Mouse (Mus musculus) R1 (cell line): Measurements from ENCODE around the gene Leprot.

ENCODE experiments used
- DNase-seq: peaks from one replicate; pipeline ENCODE4 v3.0.0-alpha.2; 2018; ENCODE audit warnings: low read depth, low spot score

Gene Leprot

DNA sequence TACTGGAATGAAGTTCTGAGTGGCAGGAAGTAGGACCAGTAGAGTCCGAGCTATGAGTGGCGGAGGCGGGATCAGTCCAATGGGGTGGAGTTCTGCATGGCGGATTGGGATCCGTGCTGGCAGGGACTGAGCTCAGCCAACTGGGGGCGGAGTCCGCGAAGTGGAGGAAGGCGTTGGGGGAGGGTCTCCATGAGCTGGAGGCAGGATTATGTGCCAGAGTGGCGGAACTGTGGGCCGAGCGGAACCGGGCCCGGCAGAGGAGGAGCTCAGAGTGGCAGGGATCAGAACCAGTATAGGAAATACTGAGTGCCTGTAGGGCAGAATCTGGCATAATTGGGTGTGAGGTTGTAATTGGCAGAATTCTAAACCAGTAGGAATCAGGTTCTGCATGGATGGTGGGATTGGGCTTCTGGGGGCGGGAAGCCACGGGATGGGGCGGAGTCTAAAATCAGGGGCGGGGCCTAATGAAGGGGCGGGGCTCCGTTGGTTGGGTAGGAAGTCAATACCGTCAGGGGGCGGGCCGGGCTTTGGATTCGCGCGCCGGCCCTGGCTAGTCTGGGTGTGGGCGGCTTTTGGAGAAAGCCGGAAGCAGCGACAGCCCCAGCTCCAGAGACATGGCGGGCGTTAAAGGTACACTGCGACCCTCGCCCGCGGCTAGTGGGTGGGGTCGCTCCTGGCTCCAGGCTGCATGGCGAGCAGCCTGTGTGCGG is at the start of gene Leprot:
Gene Leprot (plus strand): TSS at position 523 of the 710 bp plus-strand sequence.
- DNase-seq, result peak; percentile 99

DNA sequence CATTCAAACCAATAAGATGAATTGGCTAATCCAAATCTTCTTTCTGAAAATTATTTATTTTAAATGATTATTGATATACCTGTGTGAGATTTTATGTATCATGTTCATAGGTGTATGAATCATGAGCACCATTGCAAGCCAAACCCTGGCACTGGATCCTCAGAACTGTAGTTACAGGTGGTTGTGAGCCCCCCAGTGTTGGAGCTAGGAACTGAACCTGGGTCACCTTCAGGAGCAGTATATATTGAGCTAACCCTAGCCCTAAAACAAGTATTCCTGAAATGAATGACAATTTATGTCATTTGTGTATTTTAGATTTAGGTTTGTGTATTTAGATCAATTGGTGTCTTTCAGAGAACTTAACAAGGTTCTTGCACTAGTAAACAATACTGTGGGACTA is 45.8 kb upstream of the Leprot start:
- DNase-seq, result peak; percentile 59

DNA sequence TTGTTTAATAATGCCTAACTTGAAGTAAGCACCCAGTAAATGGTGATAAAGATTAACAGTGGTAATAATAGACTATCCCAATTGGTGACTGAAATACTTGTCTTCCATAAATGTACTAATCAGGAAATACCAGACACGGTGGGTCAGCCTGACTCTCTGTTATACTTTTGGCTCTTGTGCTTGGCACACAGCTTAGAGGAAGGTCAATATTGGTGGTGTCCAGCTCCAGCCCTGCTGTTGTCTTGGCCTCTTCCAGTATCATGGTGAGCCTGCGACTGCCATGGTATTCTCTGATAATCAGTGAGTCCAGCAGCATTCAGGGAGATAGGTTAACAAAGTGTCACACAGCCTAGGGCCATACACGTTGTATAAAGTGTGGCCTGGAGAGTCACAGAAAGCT is 43.9 kb upstream of the Leprot start:
- DNase-seq, result no peak

DNA sequence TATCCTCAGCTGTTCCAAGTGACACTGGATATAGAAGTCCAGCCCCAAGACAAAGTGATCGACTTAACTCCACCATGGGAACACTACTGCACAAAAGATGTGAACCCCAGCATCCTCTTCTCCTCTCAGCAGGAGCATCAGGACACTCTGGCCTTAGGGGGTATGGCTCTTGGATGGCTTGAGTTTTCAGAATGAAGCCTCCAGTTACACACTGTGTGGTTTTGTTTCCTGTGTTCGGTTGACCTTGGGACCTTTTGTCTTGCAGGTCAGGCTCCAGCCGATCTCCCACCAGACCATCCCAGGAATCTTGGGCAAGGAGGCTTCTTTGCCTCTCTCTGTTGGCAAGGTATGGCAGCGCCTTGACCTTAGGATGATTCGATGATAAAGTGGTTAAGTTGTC is 31.0 kb upstream of the Leprot start:
- DNase-seq, result peak; percentile 73

DNA sequence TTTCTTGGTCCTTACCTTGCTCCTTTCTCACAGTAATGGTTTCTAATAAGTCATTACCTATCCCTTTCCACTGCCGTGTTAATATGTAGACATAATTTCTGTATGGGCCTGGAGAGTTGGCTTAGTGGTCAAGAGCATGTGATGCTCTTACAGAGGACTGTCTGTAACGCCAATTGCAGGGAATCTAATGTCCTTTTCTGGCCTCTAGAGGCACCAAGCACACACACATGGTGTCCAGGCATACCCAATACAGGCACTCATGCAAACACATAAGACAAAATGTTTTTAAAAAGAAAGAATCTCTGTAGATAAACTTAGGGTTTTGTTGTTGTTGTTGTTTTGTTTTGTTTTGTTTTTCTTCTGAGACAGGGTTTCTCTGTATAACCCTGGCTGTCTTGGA is 29.8 kb upstream of the Leprot start:
- DNase-seq, result no peak

DNA sequence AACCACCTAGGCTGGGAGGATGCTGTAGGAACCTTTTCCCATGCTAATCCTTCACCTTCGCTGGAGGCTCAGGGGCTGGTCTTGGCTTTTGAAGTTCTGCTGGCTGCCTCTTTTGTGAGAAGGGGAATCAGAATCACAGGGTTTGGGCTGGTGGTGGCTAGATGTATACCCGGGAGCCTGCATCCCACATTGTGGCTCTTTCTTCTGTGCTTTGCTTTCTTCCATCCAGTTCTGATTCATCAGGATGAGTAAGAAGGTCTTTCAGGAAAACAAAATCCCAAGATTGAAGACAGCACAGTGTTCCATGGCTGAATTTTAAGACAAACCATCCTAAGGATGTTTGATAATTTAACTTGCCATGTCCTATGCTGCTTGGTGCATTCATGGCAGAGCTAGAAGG is 27.3 kb upstream of the Leprot start:
- DNase-seq, result no peak

DNA sequence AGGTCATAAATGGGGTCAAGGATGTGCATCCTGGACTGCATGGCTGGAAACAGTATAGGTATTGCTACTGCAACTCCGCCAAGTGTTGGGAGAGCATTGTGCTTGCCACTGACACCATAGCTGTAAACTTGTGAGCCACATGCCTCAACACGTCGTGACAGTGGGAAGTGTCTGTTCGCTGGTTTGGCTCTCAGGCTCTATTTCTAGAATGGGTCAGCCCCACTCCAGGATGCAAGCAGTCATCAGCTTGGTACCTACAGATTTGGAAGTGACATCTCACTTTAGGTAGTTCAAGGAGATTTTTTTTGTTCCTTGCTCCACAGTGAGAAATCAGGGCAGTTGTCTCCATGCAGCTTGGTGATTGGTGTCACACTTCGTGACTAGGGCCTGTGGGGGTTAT is 26.3 kb upstream of the Leprot start:
- DNase-seq, result no peak

DNA sequence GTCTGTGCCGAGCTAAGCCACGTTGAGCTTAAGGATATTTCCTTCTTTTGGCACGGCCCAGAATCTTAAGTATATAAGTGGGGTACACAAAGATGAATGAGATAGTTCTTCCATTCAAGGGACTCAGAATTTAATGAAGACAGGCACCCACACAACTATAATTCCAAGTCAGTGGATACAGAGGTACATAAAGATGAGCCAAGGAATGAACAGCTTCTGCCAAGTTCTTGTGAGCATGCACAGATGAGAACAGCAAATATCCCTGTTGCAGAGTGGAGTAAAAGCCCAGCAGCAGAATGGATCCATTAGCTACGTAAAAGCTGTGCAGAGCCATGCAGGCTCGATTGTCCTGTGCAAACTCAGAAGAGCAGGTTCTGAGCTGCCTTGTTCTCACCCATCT is 22.2 kb upstream of the Leprot start:
- no peak for DNase-seq

DNA sequence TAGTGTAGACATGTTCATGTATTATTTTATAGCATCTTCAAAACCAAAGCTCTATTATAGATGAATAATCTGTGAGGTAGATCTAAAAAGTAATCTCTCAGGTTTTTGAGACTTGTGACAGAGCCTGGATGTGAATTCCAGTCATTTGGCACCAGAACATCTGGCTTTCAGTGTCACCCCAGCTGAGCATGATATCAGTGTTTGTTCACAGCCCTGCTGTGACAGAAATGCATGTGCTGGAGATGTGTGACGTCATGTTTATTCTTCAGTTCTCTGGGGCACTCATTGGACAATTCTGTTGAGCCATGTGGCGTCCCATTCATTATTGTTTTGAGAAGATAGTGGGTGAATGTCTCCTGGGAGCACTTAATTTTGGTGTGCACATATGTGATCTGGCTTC is 11.9 kb upstream of the Leprot start:
- no peak for DNase-seq

DNA sequence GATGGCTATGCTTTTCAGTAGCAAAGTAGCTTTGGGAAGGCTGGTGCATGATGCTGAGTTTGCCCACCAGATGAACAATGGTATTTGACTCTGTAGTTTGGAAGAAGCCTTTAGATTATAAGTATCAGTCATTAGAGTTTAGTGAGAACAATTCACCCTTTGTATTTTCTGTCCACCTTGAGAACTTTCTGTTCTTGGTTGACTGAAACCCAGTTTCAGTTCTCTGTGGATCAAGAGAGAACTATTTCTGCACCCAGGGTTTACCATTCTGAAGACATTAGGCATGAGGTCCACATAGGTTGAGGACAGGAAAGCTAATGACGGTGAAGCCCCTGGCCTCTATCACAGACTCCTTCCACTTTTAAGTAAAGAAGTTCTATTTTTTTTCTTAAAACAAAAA is 10.0 kb upstream of the Leprot start:
- DNase-seq, result no peak

DNA sequence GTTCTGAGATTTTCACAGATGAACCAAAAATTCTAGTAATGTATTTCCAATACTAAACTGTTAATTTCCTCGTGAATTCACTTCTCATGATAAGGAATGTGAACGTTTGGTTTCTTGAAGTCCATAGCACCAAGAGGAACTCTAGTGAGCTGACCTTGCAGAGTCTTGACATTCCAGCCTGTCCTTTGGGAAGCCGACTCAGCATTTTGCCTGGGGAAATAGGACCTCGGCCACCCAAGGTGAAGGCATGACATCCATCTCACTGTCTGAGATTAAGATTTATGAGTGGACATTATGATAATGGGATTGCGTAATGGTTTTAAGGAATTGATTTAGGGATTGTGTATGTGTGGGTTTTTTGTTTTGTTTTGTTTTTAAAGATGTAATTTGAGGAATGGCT is 6.9 kb upstream of the Leprot start:
- DNase-seq, result no peak

DNA sequence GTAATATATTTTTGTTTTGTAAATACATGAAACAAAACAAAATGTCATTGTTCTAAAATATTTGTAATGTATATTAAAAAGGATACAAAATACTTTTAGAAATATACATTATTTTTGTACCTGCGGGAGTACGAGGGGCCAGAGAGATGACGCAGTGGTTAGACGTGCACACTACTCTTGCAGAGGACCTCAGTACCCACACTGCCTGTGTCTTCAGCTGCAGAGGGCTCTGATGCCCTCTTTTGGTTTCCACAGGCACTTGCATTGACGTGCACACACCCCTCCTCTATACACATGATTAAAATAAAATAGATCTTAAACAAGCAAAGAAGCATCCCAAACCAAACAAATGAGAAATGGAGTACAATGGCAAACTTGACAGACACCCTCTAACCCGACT is 4.8 kb upstream of the Leprot start:
- no peak for DNase-seq

DNA sequence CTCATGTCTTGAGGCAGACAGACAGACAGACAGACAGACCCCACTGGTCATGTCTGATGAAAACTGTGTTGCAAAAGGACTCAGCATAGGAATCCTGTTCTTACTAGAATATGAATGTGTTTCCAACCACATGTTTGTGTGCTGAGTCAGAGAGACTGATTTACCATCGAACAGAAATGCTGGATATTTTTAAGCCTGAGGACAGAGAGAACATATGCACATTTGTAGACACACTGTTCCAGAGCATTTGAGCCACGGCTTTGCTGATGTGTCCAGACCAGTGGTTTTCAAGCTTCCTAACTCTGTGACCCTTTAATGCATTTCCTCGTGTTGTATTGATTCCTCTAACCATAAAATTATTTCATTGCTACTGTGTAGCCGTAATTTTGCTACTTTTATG is 4.3 kb upstream of the Leprot start:
- no peak for DNase-seq

DNA sequence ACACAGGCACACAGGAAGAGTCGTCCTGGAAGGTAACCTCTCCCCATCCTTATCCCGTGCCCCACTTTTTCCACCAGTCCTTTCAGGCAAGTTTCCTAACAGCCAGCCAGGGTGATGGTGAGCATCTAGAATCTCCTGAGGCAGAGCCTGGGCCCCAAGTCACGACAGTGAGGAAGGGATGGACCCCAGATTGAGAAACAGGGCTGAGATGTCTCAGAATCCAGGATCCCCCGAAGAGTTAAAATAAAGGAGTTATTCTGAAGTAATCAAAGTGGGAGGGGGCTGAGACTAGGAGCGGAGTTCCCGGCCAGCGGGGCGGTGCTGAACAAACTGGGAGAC is 692 bp upstream of the Leprot start:
- no peak for DNase-seq

DNA sequence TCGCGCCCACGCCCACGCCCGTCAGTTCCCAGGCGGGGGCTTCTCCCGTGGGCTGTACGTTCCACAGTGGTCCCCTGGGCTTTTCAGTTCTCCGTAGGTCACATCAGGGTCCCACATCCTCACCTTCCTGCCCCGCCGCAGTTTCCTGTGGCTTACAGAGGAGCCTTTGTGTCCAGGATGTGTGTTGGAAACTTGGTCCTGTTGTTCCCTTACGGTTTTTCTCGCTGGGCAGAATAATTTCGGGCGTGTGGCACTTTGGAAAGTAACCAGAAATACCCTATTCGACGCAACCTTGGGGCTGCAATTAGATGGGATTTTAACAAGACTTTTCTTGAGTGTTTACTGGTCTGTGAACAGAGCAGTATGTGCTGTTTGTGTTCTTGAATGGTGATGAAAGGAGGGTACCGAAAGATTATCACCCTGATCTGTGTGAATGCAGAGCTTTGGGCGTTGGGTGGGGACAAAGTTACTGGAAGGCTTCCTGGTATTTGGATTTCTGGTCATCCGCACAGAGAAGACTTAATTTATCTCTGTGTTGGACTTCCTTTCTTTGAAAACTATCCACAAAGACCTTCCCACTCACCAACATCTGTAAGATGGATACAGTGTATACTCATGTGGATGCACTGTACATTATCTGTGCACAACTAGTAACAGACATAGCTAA is 591 bp downstream of the Leprot start:
- DNase-seq, result no peak

DNA sequence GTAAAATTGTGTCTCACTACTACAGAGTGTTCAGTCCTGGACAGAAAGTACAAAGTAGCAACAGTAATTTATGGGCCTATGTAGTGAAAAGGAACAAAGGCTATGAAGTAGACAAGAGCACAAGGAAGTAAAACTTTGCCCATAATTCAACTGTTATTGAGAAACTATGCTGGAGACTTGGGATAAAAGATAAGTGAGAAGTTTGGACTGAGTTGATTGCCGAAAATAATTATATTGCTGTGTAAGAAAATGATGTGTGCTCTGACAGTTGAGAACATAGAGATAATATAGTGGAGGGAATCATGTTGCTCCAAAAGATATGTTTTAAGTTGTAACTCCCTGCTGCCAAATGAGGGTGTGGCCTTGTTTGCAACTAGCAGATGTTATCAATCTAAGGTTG is 1.2 kb downstream of the Leprot start:
- DNase-seq, result no peak

DNA sequence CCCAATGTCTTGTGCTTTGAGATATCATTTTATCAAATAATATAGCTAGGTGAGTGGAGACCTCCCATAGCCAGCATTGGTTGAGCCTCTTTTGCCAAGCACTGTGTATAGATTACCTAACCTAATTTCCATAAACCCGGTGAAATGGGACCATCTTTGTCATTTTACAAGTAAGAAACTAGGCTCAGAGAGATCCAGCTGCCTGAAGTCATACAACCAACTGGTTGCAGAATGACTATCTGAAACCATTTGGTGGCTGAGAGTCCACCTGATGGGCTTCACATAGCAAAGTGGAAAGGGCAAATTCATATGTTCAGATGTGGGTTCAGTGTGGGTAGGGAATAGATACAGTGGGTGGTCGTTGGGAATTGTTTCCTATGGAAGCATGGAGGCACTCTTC is 3.4 kb downstream of the Leprot start:
- DNase-seq, result no peak

DNA sequence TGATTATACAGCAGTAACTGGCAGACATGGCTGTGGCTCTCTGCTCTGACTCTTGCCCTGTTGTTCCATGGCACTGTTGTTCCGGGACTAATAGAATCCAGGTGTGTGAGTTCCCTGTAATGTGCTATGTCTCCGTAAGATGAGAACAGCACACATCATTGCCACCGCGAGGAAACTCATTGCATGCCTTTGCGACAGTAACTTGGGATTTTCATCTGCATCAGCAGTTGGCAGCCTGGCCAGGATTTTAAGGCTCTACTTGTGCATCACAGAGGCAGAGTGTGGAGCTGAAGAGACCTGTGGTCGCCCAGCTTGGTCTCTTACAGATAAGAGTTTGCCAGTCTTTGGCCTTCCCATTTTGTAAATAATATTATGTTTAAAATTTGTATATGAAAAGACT is 6.7 kb downstream of the Leprot start:
- no peak for DNase-seq

DNA sequence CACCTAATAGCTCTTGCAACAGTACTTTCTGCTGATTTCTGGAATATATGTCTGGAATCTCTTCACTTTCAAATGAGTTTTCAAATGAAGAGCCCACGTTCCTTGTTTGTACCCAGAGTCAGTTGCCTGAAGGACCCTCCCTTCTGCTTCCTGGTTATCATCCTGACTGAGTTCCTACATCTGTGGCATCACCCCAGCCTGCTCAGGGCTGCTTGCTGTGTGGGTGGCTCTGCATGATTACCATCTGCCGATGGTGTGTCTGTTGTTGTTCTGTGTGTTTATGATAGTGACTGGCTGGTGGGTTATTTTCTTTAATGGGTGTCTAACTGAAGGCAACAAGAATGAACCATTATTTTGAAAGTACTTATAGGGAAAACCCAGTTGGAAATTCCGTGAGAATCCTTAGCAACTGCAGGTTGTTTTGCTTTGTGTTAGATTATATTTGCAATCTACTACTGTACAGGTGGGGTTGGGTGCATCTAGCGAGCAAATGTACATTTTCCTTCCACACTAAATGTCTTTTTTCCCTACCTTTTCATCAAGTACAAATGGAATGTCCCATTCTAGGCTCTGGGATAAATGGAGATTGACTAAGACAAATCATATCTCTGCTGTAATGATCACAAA is 7.4 kb downstream of the Leprot start:
- no peak for DNase-seq

DNA sequence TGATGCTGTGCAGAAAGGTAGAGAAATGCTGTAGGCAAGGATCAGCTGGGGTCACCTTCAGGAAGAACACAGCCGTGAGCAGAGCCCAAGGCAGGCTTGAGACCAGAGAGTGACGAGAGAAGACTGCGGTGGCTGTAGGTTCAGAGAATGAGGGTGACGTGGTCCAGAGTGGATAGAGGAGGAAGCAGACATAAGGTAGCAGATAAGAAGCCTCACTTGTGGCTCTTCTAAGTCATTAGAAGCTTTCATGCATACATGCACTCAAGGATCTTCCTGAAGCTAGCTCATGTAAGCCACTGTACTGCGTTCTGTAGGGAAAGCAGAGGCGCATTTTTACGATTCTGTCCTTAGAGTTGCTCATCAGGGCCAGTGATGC is 7.9 kb downstream of the Leprot start:
- DNase-seq, result no peak

DNA sequence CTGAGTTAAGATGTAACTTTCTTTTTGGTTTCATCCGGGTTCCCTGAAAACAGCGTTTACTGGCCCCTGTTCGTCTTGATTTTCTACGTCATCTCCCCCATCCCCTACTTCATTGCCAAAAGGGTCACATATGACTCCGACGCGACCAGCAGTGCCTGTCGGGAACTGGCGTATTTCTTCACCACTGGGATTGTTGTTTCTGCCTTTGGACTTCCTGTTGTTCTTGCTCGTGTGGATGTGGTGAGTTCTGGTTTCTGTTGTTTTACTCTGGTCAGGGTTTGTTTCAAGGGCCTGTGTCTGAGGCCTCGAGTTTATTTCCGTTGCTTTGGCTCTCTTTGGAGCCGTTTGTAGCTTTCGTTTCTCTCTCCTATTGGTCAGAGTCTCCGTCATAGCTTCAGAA is 8.5 kb downstream of the Leprot start:
- no peak for DNase-seq

DNA sequence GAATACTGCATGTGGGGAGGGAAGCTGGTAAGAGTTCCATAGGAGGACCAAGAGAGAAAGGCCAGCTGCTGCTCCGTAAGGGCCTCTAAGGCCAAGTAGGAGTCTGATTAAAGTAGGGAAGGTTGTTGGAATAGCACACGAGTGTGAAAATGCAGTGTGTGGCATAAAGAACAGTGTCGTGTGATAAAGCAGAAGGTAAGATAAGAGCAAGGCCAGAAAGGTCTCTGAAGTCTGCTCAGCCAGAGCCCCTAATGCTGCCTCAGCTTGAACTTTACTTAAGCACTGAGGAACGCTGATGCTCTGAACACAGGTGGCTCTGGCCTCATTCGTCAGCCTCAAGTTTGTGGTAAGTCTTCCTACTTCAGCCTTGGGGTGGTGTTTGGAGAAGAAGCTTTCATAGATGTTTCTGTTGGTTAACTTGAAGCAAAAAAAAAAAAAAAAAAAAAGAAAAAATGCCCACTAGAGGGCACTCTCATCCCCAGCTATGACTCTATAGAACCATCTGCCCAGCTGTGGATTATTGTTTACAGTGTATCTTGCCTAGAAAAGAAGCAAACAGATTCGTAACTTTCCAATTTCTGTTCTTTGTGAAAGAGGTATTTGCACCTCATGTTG is 9.5 kb downstream of the Leprot start:
- DNase-seq, result peak; percentile 46

DNA sequence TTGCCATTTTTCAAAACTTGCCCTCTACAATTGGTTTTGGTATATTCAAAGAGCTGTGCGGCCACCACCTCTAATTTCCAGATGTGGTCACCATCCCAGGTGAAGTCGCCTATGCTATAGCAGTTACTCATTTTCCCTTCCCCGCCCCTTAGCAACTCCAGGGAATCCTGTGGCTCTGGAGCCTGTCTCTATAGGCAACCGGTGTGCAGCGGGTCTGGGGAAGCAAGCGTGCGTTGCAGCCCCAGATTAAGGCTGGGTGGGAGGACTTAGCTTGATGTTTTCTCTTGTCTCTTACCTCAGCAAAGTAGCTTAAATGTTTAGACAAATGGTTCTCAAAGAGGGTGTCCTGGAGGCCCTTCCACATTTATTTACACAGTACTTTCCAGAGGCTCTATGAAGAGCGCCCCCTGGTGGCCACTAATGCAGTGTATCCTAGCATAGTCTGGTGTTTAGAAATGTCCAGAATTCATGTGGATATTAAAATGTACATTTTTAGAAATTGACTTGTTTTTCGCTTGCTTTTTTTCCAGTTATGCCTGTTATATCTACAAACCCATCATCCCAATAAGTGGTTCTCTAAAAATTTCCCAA is 16.7 kb downstream of the Leprot start:
- peak; percentile 73 for DNase-seq
